Mouse (Mus musculus) erythroblast, embryonic 14.5 days (primary cell): ENCODE data around the gene Aunip.

Source experiments
- GATA1 ChIP-seq: IDR thresholded peaks from 2 replicates; pipeline ENCODE4 v1.6.1; 2012; ENCODE audit warnings: low read length, inconsistent platforms, mixed read lengths
- TAL1 ChIP-seq: IDR thresholded peaks from 3 replicates; pipeline ENCODE4 v1.6.1; 2012; ENCODE audit warnings: low read length, inconsistent platforms, mixed read lengths

GRCm38 (mm10) chr4:134497223-134497622 lies 13.6 kb upstream of the Aunip start:
- no peak for TF ChIP-seq TAL1
- no peak for TF ChIP-seq GATA1
